Mouse (Mus musculus) layer of hippocampus, adult 2 months (tissue): ENCODE data around the gene Mamdc2. TPM values are rescaled to one million over a fixed set of nuclear protein-coding genes. Genes with fewer than 3 reads are reported as not detected.

Experiments
- DNase-seq, 2 experiments: peaks; one replicate each; pipeline ENCODE4 v3.0.0; 2022; ENCODE audit warnings: low spot score in 2 of 2
- H3K27ac ChIP-seq: fragments of 200-600 bp; 2 replicates; pipeline ENCODE4 v1.8.1; 2022
- H3K4me3 ChIP-seq: fragments of 200-600 bp; 2 replicates; pipeline ENCODE4 v1.8.1; 2022; ENCODE audit warnings: mild to moderate bottlenecking
- CTCF ChIP-seq: fragments of 200-600 bp; conservative IDR thresholded peaks from 2 replicates; pipeline ENCODE4 v1.8.1; 2022; ENCODE audit warnings: antibody characterized with exemption, mild to moderate bottlenecking, moderate library complexity
- total RNA-seq, 2 experiments: library from RNA; stranded (reverse); gene quantifications; 2 replicates each; pipeline ENCODE4 v1.2.3; 2021

Gene Mamdc2
- total RNA-seq, 2 experiments from 2014 or later = 1.1 to 1.2 TPM

GRCm38 (mm10) chr19:23400485-23400884 is 47.8 kb downstream of the Mamdc2 start:
- no peak for TF ChIP-seq CTCF
- no peak overlapping the region for H3K27ac ChIP-seq
- H3K4me3 ChIP-seq = no peak overlapping the region
- no peak for DNase-seq

DNA sequence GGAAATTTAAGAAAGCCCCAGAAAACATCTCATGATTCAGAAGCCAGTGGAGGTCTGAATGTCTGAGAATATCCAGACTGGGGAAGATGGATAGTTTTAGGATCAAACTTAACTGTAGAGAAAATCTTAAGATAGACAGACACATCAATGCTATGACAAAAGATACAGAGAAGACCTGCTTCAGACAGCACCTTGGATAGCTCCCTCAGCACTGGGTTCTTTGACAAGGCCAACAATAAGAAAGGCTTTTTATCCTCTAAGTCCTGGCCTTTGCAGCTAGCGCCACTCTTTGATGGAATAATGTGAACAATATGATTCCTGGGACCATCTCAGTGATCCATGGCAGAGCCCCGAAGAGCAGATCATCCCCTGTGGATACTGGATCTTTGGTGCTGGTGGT is 52.3 kb downstream of the Mamdc2 start:
- DNase-seq = no peak
- no peak overlapping the region for H3K27ac ChIP-seq
- no peak for TF ChIP-seq CTCF
- no peak overlapping the region for H3K4me3 ChIP-seq

GRCm38 (mm10) chr19:23394597-23394996 is 53.6 kb downstream of the Mamdc2 start:
- no peak overlapping the region for H3K4me3 ChIP-seq
- no peak for DNase-seq
- no peak for TF ChIP-seq CTCF
- no peak overlapping the region for H3K27ac ChIP-seq

GRCm38 (mm10) chr19:23388862-23389272 is 59.4 kb downstream of the Mamdc2 start:
- DNase-seq = no peak
- Histone ChIP-seq H3K27ac (no peak overlapping the region; the same call in 1 of the 2 replicates), H3K4me3 (no peak overlapping the region)
- TF ChIP-seq CTCF = no peak

DNA sequence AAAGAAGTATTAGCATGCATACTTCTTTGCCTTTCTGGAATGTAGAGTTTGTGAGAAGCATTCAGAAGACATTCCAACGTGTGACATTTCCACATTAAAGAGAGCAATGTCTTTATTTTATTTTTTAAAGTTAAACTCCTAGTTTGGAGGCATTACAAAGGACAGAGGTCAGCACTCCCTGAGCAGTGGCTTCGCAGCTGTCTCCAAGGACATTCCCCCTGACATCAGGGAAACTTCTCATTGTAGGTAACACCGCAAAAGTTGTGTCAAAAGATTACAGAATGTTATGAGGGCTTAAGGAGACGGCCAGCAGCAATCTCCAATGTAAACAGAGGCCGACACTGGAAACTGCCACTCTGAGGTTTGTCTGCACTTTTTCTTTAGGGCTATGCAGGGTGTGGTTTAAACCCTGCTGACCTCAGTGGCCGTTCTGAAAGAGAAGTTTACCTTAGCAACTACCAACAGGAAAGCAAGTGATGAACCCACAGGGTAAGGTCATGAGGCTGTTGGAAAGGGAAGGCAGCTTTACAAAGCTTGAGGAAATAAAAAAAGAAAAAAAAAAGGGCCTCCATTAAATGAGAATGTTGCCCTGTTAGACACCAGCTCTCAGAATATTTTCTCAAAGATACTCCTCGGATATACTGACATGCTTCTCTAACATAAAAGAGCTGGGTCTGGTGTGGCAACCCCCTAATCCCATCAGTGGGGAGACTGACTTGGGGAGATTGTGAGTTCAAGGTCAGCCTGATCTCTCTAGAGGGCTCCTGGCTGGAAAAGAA is 60.0 kb downstream of the Mamdc2 start:
- DNase-seq = no peak
- no peak for TF ChIP-seq CTCF
- Histone ChIP-seq H3K27ac (no peak overlapping the region), H3K4me3 (no peak overlapping the region)

DNA sequence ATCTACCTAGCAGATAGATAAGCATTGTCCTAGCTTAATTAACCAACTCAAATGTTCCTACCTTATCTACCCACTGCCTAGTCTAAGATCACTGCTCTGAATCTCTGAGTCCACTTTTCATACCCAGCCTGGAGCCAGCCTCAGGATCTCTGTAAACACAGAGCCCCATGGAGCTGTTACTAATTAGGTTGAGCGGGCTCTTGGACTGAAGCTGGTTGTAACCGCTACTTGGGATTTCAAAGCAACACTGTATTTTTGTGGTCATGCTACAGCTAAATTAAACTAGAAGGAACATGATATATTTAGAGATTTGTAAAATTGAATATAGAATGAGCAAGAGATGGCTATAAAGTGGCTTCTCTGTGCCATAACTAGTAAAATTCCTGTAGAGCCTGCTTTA is 65.8 kb downstream of the Mamdc2 start:
- no peak overlapping the region for H3K27ac ChIP-seq
- no peak for DNase-seq
- H3K4me3 ChIP-seq = no peak overlapping the region
- no peak for TF ChIP-seq CTCF

DNA sequence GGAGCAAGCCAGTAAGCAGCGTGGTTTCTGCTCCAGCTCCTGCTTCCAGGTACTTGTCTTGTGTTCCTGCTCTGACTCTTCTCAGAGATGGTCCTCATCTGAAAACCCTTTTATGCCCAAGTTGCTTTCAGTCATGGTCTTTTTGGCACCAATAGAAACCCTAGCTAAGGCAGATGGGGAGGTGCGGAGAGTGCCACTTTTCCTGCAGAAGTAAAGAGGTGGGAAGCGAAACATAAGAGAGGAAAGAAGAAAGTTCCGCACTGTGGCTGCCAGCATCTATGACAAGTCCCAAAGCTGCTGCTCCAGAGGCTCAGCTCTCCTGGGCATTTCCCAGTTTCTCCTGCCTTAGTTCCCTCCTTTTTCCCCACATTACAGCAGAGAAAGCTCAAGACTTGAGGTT is 67.3 kb downstream of the Mamdc2 start:
- no peak for DNase-seq
- TF ChIP-seq CTCF = no peak

DNA sequence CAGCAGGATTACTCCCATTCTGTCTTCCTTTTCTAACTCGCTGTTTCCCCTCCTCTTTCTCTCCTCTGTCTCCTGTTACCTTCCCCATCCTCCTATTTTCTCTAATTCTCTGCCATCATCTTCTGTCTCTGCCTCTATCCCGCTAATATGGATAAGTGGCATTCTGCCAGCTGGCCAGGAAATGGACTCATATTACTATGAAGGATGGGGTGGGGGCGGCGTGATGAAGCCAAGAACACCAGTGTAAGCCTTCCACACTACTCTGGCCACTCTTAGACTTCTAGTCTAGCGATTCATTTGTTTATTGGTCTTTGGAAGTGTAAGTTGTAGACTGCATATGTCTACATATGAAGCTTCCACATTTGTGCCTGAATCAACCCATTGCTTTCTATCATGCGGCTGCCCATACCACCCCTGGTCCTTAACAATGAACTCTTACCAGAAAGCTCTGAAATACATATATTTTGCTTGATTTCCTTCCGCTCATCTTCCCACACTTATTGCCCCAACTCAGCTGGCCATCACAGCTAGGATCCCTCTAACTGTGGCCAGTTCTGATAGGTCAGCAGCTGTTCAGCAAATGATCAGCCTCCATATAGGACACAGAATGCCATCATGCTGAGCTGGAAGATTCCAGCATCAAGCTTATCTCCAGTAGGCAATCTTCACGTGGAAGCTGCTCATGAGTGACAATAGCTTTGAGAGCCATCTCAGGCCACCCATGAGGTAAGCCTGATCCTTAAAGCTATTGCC is 68.3 kb downstream of the Mamdc2 start:
- Histone ChIP-seq H3K27ac (no peak overlapping the region), H3K4me3 (no peak overlapping the region)
- DNase-seq = no peak
- no peak for TF ChIP-seq CTCF

More for the DNA sequence above, 67.3 kb downstream of the Mamdc2 start:
- no peak overlapping the region for H3K27ac ChIP-seq
- H3K4me3 ChIP-seq = no peak overlapping the region

- TF ChIP-seq CTCF = no peak
- H3K27ac ChIP-seq = no peak overlapping the region
- DNase-seq = no peak
- H3K4me3 ChIP-seq = no peak overlapping the region
Measured at GRCm38 (mm10) chr19:23376536-23377201, 71.6 kb downstream of the Mamdc2 start.

DNA sequence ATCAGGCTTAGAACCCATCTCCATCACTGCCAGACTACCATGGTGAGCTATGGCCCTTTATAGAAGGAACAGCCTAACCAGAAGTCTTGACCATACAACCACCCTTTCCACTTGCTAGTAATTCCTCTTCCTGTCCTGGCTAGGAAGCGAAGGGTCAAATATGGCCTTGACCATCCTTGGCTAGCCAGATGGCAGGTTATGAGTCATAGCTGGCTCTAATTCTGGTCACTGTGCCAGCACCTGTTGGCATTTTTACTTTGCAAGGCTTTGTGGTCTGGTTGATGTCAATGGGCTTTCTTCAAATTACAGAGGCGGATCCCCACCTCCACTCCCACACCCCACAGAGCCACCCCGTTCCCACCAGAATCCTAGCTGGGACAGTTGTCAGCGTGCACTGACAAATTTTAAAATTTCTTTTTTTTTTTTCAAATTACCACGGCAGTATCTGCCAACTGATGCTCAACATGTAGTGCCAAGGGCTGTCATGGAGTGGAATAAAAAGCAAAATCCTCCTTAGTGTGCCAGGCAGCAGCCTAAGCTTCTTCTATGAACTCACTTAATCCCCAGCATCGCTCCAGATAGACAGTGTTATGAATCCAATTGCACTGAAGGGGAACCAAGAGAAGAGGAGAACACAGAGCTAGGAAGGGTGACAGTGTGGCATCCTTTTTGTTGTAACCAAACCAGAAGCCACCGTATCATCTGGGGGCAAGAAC is 73.1 kb downstream of the Mamdc2 start:
- no peak for DNase-seq
- H3K27ac ChIP-seq = peak overlapping the region; percentile 68
- H3K4me3 ChIP-seq = no peak overlapping the region

GRCm38 (mm10) chr19:23373728-23374127 is 74.5 kb downstream of the Mamdc2 start:
- H3K27ac ChIP-seq = no peak overlapping the region
- no peak for TF ChIP-seq CTCF
- DNase-seq = no peak
- no peak overlapping the region for H3K4me3 ChIP-seq

More for the DNA sequence above, 73.1 kb downstream of the Mamdc2 start:
- TF ChIP-seq CTCF = no peak

DNA sequence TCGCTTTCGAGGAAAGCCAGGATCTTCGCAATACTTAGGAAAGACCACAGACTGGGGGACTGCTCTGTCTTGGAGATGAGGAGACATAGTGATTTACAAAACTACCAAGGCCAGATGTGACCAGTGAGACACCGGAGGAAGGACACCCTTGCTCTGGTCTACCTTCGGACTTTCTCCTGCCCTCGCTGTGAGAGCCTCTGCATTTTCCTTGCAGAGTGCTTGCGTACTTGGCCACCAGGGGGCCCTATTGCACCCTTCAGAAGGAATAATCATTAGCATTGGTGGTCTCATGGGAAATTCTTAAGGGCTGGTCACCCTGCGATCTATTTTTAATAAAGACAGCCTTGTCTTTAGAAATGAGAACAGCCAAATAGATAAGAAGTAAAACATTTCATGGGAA is 75.0 kb downstream of the Mamdc2 start:
- TF ChIP-seq CTCF = peak; percentile 96
- Histone ChIP-seq H3K27ac (no peak overlapping the region), H3K4me3 (no peak overlapping the region)
- peak; percentile 40 to 65 for DNase-seq
